Mouse (Mus musculus) megakaryocyte, embryonic 14.5 days (primary cell): ENCODE results near the gene Tmem59l.

ENCODE experiments used
- FLI1 ChIP-seq: IDR thresholded peaks from 2 replicates; pipeline ENCODE4 v1.6.1; 2012; ENCODE audit warnings: low read length, inconsistent platforms, mixed read lengths
- GATA1 ChIP-seq: IDR thresholded peaks from 3 replicates; pipeline ENCODE4 v1.6.1; 2012; ENCODE audit warnings: mixed read lengths, low read length, inconsistent platforms, borderline replicate concordance

- TF ChIP-seq GATA1 (no peak), FLI1 (no peak)
These were observed 8.6 kb upstream of the Tmem59l start for GRCm38 (mm10) chr8:70495771-70496062.
